Mouse (Mus musculus) intestine, embryonic 14.5 days (tissue): ENCODE measurements around the gene Hddc2. TPM values are rescaled to one million over a fixed set of nuclear protein-coding genes. Genes with fewer than 3 reads are reported as not detected.

ENCODE experiments used
- ATAC-seq: fragments of 200-750 bp; cut with Nextera tagmentation; replicated peaks from 2 replicates; pipeline ENCODE4 v1.8.0; 2017; ENCODE audit warnings: low read depth, moderate number of reproducible peaks, moderate TSS enrichment, moderate library complexity; ENCODE audit not compliant: low FRiP score, low TSS enrichment
- DNase-seq: peaks from one replicate; pipeline ENCODE4 v3.0.0-alpha.2; 2018; ENCODE audit warnings: low spot score
- H3K27ac ChIP-seq: fragments of 300-500 bp; sonication (generic); 2 replicates; pipeline ENCODE4 v1.5.1; 2014; ENCODE audit warnings: low read depth, mild to moderate bottlenecking, control low read depth
- H3K27me3 ChIP-seq: fragments of 300-500 bp; sonication (generic); replicated peaks from 2 replicates; pipeline ENCODE4 v1.6.1; 2014; ENCODE audit warnings: low read length, control low read depth; ENCODE audit not compliant: control insufficient read depth, insufficient read depth
- H3K36me3 ChIP-seq: fragments of 300-500 bp; sonication (generic); 2 replicates; pipeline ENCODE4 v1.6.1; 2014; ENCODE audit warnings: low read length, control low read depth; ENCODE audit not compliant: control insufficient read depth, insufficient read depth
- H3K4me1 ChIP-seq: fragments of 300-500 bp; sonication (generic); replicated peaks from 2 replicates; pipeline ENCODE4 v1.6.1; 2014; ENCODE audit warnings: low read length, control low read depth, mixed read lengths; ENCODE audit not compliant: control insufficient read depth, insufficient read depth
- H3K4me2 ChIP-seq: fragments of 300-500 bp; sonication (generic); 2 replicates; pipeline ENCODE4 v1.6.1; 2014; ENCODE audit warnings: low read length
- H3K4me3 ChIP-seq: fragments of 300-500 bp; sonication (generic); 2 replicates; pipeline ENCODE4 v1.5.1; 2014; ENCODE audit warnings: low read depth, low read length, control low read depth, mixed read lengths
- H3K9ac ChIP-seq: fragments of 300-500 bp; sonication (generic); 2 replicates; pipeline ENCODE4 v1.6.1; 2014; ENCODE audit warnings: mild to moderate bottlenecking, low read length
- H3K9me3 ChIP-seq: fragments of 300-500 bp; sonication (generic); 2 replicates; pipeline ENCODE4 v1.6.1; 2016; ENCODE audit warnings: low read length, control low read depth; ENCODE audit not compliant: control insufficient read depth
- WGBS: fragments of 180-500 bp; shearing (Covaris S2); extraction: QIAGEN DNeasy Blood & Tissue Kit; methylation state at CpG from one replicate; pipeline ENCODE4 v1.1.7; 2014; 5-methylcytosine and 5-hydroxymethylcytosine counted together
- polyA plus RNA-seq: library from polyadenylated mRNA; unstranded; fragments of >200 nt; fragmentation: Nextera tagmentation; extraction: Ambion mirVana; gene quantifications from 2 replicates; pipeline ENCODE4 v1.2.1, GENCODE M21; 2014

The Hddc2 gene
- polyA plus RNA-seq, 1 experiment from 2014 or later = 78.8 TPM

GRCm38 (mm10) chr10:31298263-31298662, 14.9 kb upstream of the Hddc2 start:
- Histone ChIP-seq H3K4me1 (no peaks in the 10 kb centered on the region), H3K27me3 (no peaks in the 10 kb centered on the region), H3K9ac (no peak overlapping the region), H3K27ac (no peak overlapping the region), H3K4me2 (no peak overlapping the region), H3K9me3 (no peaks in the 10 kb centered on the region), H3K36me3 (no peaks in the 10 kb centered on the region), H3K4me3 (no peak overlapping the region)
- ATAC-seq = no peak
- WGBS = 56% methylated on average over 2 of the region's 2 CpGs
- DNase-seq = no peak

DNA sequence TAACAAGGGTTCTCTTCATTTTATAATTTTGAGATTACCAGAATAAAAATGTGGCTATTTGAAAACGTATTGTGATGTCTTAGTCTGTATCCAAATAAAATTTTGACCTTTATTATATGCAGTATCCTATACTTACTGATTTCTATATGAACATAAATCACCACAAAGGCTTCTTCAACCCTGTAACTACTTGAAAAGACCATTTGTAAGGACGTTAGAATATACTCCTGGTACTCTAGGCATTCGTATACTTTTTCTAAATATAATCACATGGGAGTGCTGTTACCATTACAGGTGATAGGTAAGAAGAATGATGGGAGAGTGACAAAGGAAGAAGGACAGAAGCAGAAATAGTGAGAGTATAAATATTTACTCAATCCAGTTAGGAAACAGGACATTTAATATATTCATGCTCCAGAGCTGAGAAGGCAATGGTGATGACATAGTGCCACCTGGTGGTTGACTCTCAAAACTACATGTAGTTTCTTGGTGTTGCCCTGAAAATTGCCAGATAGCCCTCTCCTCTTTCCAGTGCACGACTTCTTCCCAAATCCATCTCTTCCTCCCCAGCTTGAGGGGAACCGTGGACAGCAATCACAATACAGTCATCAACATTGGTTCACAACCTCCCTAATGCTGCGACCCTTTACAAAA, 14.1 kb upstream of the Hddc2 start:
- no peaks in the 10 kb centered on the region for H3K36me3 ChIP-seq
- H3K4me1 ChIP-seq = no peaks in the 10 kb centered on the region
- H3K27ac ChIP-seq = no peak overlapping the region
- no peak overlapping the region for H3K4me2 ChIP-seq
- H3K4me3 ChIP-seq = no peak overlapping the region
- H3K9ac ChIP-seq = no peak overlapping the region
- ATAC-seq (peak; percentile 38; the same call in 1 of the 2 replicates), DNase-seq (peak; percentile 76)
- no peaks in the 10 kb centered on the region for H3K27me3 ChIP-seq
- no peaks in the 10 kb centered on the region for H3K9me3 ChIP-seq
- 34% methylated on average over 6 of the region's 6 CpGs for WGBS

DNA sequence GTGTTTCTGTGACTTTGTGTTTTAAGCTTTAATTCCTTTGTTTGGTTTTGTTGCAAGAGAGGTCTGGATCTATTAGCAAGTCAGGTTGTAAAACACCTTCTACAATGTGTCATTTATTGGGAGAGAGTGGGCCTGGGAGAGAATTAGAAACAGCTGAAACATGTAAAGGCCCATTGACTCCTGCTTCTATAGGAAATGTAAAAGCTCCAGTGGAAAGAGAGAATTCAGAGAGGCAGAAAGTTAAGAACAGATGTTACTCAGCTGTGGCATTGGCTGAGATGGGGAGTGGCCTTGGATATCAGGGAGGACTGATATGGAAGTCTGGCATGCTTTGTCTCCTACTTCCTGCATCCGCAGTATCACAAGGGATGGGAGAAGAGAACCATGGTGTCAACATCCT, 12.9 kb upstream of the Hddc2 start:
- no peak for ATAC-seq
- H3K9ac ChIP-seq = no peak overlapping the region
- 57% methylated on average over 1 of the region's 1 CpGs for WGBS
- no peak overlapping the region for H3K4me2 ChIP-seq
- no peak for DNase-seq
- H3K4me3 ChIP-seq = no peak overlapping the region
- no peak overlapping the region for H3K27ac ChIP-seq
- no peaks in the 10 kb centered on the region for H3K9me3 ChIP-seq
- H3K36me3 ChIP-seq = no peaks in the 10 kb centered on the region
- no peaks in the 10 kb centered on the region for H3K4me1 ChIP-seq
- H3K27me3 ChIP-seq = no peaks in the 10 kb centered on the region

DNA sequence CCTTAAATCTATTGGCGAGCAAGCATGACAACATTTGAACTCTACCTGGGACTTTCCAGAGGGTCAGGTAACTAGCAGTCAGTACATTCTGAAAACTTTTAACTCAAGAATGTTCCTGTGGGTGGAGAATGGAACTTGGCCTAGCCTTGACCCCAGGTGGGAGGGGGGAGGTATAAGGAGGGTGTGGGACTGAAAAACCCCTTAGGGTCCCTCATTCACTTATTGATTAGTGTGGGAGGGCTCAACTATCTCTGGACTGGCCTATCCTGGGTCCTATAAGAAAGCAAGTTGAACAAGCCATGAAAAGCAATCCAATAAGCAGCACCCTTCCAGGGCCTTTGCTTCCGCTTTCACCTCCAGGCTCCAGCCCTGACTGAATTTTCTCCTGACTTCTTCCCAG, 9.7 kb upstream of the Hddc2 start:
- Histone ChIP-seq H3K4me1 (no peaks in the 10 kb centered on the region), H3K27me3 (no peaks in the 10 kb centered on the region), H3K4me3 (no peak overlapping the region), H3K27ac (no peak overlapping the region), H3K9ac (no peak overlapping the region), H3K36me3 (no peaks in the 10 kb centered on the region), H3K9me3 (no peaks in the 10 kb centered on the region), H3K4me2 (no peak overlapping the region)
- ATAC-seq (no peak), DNase-seq (no peak)
- WGBS = 88% methylated on average over 2 of the region's 2 CpGs

GRCm38 (mm10) chr10:31307024-31307598, 6.1 kb upstream of the Hddc2 start:
- Histone ChIP-seq H3K9me3 (no peaks in the 10 kb centered on the region), H3K36me3 (no peaks in the 10 kb centered on the region), H3K27me3 (no peaks in the 10 kb centered on the region), H3K4me3 (no peak overlapping the region), H3K9ac (no peak overlapping the region), H3K27ac (no peak overlapping the region), H3K4me1 (no peaks in the 10 kb centered on the region), H3K4me2 (no peak overlapping the region)
- DNase-seq = no peak
- ATAC-seq = no peak
- 12% methylated on average over 1 of the region's 1 CpGs for WGBS

- no peaks in the 10 kb centered on the region for H3K9me3 ChIP-seq
These were observed 5.3 kb downstream of the Hddc2 start for GRCm38 (mm10) chr10:31318491-31318890.

GRCm38 (mm10) chr10:31329436-31329835, 16.3 kb downstream of the Hddc2 start:
- 0 out of 2 replicates have a peak, but pooled peaks cover 2% of the 10 kb centered on the region for H3K4me1 ChIP-seq
- no peak overlapping the region for H3K4me3 ChIP-seq
- no peak for DNase-seq
- ATAC-seq = no peak
- no peak overlapping the region for H3K27ac ChIP-seq
- peaks cover 20% of the 10 kb centered on the region for H3K36me3 ChIP-seq
- H3K9ac ChIP-seq = no peak overlapping the region
- no peaks in the 10 kb centered on the region for H3K9me3 ChIP-seq
- 85% methylated on average over 1 of the region's 1 CpGs for WGBS
- no peak overlapping the region for H3K4me2 ChIP-seq
- no peaks in the 10 kb centered on the region for H3K27me3 ChIP-seq

More at GRCm38 (mm10) chr10:31318491-31318890, 5.3 kb downstream of the Hddc2 start:
- Histone ChIP-seq H3K27me3 (no peaks in the 10 kb centered on the region), H3K4me1 (peaks cover 3% of the 10 kb centered on the region; the same call in 1 of the 2 replicates), H3K4me2 (no peak overlapping the region), H3K9ac (no peak overlapping the region), H3K27ac (no peak overlapping the region), H3K4me3 (no peak overlapping the region), H3K36me3 (peaks cover 59% of the 10 kb centered on the region)
- DNase-seq (no peak), ATAC-seq (no peak)
- 63% methylated on average over 5 of the region's 5 CpGs for WGBS

DNA sequence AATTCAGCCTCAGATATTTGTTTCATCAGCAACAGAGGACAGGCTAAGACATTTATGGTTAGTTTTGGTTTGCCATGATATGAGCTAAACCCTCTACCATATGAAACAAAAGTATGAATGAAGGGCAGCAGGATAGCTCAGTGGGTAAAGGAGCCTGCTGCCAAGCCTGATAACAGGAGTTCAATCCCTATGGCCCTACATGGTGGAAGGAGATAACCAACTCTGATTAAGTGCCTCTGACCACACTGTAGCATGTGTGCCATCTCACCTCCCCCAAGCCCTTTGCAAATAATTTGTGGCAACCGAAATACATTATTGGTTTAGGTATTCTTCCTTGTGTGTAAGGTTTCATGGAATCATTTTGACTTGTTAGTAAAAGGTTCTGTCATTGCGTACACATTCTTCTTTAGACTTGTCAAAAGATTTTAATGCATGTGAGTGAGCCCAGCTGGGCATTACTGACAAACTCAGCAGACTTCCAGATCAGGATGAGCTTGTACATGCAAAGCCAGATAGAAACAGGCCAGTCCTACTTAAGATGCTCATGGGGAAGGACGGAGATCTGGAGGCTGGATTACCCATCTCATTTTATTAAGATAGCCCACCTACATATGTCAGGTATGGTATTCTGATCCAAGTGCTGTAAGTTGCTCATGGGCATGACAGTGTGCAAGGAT, 17.2 kb downstream of the Hddc2 start:
- ATAC-seq (no peak), DNase-seq (no peak)
- Histone ChIP-seq H3K4me3 (no peak overlapping the region), H3K27ac (no peak overlapping the region), H3K9ac (no peak overlapping the region), H3K4me1 (0 out of 2 replicates have a peak, but pooled peaks cover 2% of the 10 kb centered on the region), H3K9me3 (no peaks in the 10 kb centered on the region), H3K36me3 (peaks cover 20% of the 10 kb centered on the region), H3K4me2 (no peak overlapping the region), H3K27me3 (no peaks in the 10 kb centered on the region)
- 78% methylated on average over 3 of the region's 3 CpGs for WGBS
